Mouse (Mus musculus) mouse embryonic stem cell (cell line): ENCODE results near the gene Srebf2.

Experiments
- in situ Hi-C, 2 experiments: fragments of 300-500 bp; cut with MboI; formaldehyde crosslinking; loops; 1 replicate in 1 of 2; 3 replicates in 1 of 2; pipeline ENCODE4 v1.14.3; 2019 to 2020; ENCODE audit warnings: low sequenced_read_pairs in 2 of 2, low pct_unique_long_range_greater_than_20kb in 1 of 2, mixed read lengths in 1 of 2; ENCODE audit not compliant: unreplicated experiment in 1 of 2

Srebf2 gene

DNA sequence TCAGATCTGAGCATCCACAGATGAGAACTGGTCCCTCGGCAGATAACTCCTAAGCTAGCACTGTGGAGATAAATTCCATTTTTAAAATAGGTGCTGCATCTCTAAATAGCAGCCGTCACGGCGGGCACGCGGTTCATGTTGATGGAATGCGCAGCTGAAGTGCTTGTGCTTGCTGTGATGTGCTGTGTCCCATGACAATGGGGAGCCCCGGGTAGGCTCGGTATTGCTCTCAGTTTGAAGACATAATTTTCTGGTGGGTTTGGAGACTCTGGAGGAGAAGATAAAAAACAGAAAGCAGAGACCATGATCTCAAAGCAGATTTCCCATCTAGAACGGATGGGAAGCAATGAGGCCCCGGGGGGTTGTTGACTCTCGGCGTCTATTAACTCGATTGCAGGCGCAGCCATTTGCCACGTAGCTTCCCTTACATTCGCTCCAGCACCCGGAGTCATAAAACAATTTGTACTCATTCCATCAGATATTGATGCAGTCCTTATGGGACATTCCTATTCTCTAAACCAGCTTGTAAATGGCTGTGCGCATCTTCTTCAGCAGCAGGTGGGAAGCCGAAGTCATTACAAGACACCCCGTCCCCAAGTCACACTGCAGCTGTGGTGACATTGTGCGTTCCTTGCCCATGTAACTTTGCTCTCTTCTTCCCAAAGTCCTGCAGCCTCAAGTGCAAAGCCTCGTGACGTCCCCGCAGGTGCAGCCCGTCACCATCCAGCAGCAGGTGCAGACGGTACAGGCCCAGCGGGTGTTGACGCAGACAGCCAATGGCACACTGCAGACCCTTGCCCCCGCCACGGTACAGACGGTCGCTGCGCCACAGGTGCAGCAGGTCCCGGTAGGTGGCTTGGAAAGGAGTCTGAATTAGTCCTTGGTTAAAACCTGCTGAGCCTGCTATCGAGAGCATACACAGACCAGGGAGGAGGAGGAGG, 23.7 kb downstream of the Srebf2 start:
- in situ Hi-C loops: no loop called here

DNA sequence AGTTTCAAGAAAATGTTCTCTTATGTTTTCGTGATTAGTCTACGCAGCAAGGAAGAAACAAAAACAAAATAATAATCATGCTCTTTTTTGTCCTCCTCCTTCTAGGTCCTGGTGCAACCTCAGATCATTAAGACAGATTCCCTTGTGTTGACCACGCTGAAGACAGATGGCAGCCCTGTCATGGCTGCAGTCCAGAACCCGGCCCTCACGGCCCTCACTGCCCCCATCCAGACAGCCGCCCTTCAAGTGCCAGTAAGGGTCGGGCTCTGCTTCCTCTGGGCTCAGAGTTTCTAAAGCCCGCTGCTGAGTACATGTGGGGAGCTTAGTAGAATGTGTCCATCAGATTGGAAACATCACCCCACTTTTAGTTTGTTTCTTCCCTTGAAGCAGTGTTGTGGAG, 25.7 kb downstream of the Srebf2 start:
- in situ Hi-C loops: no loop called here

DNA sequence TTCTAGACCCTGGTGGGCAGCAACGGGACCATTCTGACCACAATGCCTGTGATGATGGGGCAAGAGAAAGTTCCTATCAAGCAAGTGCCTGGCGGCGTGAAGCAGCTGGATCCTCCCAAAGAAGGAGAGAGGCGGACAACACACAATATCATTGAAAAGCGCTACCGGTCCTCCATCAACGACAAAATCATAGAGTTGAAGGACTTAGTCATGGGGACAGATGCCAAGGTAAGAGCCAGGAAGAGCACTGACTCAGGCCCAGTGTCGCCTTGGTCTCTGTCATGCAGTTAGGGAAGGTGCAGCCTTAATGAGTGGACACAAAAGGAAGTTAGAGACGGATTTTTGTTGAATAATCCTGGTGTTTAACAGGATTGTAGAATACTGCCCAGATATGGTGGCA, 28.1 kb downstream of the Srebf2 start:
- in situ Hi-C loops: no loop called here

DNA sequence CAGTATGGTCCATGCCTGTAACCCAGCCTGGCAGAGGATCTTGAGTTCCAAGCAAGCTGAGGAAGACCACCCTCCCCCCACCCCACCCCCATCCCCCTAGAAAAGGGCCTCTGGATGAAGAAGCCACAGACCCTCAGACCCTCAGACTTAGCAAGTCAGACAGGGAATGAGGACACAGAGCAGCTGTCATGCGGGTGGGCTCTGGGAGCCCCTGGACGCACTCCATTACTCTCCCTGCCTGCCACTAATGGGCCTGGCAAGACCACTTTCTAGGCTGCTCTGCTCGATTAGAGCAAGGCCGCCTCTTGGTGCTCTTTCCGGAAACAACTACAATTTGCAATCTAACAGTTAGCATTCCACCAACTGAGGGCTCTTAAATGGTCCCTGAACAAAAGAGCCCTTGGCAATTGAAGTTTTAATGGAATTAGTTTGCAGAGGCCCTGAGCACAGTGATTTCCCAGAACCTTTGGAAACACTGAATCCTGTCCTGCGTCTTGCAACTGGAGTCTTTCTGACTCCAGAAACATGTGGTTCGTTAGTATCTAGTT, 30.8 kb downstream of the Srebf2 start:
- in situ Hi-C loops: no loop called here

DNA sequence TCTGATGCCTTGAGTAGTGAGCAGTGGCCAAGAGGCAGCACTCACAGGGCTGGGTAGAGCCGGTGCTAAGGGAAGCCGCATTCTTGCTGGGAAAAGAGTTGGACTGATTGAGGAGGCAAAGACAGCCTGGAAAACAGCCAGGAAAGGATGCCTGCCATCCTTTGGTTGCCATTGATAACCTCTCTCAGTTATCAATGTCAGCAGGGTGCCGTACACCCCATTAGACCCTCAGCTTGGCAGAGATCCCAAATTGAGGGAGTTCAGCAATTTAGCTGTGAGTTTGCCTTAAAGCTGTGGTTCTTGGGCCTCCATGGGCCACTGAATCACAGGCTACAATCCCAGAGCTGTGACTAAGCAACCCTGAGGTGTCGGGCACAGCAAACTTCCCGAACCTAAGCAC, 34.1 kb downstream of the Srebf2 start:
- in situ Hi-C loops: no loop called here

DNA sequence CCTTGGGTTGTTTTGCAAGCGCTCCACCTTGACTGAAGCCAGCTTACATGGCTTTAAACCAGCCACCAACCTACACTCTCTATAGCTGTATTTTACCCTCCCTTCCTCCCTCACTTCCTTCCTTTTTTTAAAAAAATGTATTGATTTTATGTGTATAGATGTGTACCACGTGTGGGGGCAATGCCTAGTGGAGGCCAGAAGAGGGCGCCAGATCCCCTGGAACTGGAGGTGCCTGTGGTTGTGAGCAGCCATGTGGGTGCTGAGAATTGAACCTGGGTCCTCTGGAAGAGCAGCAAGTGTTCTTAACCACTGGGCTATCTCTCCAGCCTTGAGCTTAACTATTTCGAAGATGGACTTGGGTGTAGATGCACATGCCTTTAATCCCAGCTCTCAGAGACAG, 35.3 kb downstream of the Srebf2 start:
- in situ Hi-C loops: no loop called here

DNA sequence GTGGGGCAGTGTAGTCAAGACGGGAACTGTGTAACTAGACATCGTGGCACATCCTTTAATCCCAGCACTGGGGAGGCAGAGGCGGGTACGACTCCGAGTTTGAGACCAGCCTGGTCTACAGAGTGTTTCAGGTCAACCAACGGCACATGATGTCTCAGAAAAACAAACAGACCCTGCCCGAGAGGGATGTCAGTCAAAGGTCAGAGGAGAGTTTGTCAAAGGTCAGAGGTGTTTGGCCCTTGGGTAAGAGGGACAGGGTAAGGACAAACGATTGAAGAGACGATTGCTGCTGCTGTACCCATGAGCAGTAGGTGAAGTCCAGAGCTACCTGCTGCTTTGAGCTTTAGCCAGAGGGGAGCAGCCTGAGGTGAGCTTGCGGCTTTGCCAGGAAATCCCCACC, 36.6 kb downstream of the Srebf2 start:
- in situ Hi-C loops: no loop called here

DNA sequence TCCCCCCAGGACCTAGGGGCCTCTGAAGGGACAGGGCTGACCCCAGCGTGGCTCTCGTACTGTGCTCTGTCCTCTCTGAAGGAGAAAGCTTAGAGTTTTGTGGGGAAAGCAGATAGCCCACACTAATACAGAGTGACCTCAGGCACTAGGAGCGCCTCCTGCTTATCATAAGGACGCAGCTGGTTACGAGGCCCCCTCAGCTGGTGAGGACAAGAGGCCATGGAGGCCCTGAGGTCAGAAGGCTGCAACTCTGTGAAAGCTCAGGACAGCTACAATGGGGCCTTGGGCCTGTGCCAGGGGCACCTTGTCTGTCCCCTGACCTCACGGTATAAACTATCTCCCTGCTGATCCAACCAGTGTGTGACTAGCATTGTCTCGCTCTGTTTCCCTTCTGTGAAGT, 37.2 kb downstream of the Srebf2 start:
- in situ Hi-C loops: no loop called here

DNA sequence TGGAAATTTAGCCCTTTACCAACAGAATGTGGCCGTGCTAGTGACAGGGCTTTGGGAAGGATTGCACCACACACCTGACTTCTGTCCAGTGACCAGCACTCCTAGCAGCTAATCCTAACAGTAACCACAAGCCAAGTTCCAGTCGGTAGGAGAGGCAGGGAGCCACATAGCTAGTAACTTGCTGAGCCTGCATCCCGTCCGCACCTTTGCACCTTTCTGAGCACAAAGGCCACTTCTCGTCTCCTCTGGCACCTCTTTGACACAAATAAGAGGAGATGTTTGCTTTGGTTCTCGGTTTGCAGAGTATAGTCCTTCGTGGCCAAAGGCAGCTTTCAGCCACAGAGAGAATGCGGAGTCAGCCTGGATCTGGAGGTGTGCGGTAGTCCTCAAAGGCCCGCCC, 37.7 kb downstream of the Srebf2 start:
- in situ Hi-C loops: no loop called here

DNA sequence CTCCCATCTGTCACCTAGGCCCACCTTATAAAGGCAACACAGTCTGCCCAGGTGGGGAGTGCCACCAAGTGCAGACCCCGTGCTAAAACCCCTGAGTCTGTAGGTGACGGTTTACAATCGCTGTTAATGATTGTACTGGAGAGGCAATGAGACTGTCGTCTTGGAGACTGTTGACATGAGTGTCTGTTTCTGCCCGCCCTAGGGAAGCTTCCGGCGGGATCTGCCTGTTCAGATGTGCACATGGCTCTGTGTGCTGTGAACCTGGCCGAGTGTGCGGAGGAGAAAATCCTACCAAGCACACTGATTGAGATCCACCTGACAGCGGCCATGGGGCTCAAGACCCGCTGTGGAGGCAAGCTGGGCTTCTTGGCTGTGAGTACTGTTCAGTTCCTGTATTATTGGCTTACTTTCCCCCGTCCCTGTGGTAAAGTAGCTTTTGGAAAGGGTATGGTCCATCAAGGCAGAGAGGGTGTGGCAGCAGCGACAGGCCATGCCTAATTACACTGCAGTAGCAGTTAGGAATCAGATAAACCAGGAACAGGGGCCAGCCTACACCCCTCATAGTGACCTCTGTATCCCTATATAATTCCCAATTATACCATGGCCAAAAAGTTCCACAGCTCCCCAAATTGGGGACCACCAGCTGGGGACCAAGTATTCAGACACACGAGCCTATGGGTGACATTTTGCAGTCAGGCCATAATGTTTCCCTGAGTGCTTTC, 38.2 kb downstream of the Srebf2 start:
- in situ Hi-C loops: no loop called here

DNA sequence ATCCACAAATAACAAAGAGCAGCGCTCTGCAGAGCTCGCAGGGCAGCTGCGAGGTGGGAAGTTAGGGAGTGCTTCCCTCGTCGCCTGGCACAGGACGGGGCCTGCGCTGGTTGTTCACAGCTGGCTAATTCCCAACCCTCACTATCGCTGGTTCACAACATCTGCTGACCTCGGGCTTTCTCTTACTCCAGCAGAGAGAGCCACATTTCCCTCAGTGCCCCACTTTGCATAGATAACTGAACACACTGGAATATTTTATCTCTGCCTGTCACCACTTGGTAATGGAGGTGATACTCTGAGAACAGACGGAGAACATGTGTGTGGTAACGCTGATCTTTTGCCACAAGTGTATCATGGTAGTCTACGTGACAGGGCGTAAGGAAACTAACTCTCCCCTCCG, 39.1 kb downstream of the Srebf2 start:
- in situ Hi-C loops: no loop called here

DNA sequence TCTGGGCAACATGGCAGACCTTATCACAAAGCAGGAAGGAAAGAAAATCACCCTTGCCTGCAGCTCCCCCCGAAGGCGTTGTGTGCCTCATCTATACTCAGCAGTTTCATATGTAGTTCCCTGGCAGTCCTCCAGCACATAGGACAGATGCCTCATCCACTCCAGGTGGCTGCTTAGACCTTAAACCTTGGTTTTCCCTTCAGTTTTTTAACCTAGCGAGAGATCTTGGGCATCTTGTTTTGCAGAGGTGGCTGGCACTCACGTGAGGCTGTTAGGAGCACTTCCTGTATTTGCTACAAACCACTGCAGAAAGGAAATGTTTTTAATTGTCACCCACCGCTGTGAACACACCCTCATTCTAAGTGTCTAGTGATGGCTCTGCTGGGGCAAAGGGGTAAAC, 40.0 kb downstream of the Srebf2 start:
- in situ Hi-C loops: no loop called here

DNA sequence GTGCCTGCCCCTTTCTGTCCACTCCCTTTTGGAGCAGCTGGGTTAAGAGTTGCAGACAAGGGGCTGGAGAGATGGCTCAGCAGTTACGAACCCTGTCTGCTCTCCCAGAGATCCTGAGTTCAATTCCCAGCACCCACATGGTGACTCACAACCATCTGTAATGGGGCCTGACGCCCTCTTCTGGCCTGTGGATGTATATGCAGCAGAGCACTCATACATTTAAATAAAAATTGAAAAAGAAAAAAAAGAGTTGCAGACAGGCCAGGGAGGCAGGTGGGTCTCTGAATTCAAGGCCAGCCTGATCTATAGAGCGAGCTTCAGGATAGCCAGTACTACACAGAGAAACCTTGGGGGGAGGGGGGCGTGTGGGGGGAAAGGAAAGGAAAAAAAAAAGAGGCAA, 40.4 kb downstream of the Srebf2 start:
- in situ Hi-C loops: no loop called here

DNA sequence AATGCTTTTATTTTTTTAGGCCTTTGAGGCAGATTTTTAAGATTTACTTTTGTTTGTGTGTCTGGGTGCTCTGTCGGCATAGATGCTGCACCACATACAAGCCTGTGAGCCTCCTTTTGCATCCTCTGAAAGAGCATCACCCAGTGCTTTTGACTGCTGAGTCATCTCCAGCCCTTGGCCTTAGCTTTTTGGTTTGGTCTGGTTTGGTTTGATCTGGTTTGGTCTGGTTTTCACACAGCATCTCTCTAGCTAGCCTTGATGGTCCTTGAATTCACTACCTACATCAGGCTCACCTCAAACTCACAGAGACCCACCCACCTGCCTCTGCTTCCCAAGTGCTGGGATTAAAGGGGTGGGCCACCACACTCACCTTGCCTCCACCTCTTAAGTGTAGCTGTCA, 40.9 kb downstream of the Srebf2 start:
- in situ Hi-C loops: no loop called here

DNA sequence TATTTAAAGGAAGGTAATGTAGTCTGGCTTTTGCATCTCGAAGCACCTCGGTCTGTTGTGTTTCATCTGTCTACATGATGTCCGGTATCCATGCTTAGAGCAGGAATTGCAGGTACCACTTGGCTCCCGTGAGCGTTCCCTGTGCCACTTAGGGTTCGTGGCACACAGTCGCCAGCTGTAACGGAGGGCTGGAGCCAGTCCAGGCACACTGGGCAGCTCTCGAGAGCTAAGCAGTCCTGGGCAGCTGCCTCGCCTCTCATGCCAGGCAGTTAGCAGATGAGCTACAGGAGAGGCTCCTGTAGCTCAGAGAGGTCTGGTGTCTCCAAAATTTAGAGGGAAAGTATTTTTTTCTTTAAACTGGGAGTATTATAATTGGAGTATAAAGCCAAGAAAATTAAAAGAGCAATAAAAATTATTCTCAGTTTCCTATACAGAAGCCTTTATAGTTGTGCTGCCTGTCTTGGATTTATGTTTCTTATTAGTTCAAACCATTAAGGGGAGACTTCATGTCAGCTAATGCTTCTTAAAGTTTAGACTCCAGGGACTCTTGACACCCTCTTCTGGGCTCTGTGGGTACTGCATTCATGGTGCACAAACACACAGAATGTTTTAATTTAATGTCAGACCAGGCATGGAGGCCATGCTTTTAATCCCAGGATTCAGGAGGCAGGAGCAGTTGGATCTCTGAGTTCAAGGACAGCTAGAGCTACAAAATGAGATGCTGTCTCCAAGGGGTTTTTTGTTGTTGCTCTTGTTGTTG, 41.7 kb downstream of the Srebf2 start:
- in situ Hi-C loops: no loop called here

DNA sequence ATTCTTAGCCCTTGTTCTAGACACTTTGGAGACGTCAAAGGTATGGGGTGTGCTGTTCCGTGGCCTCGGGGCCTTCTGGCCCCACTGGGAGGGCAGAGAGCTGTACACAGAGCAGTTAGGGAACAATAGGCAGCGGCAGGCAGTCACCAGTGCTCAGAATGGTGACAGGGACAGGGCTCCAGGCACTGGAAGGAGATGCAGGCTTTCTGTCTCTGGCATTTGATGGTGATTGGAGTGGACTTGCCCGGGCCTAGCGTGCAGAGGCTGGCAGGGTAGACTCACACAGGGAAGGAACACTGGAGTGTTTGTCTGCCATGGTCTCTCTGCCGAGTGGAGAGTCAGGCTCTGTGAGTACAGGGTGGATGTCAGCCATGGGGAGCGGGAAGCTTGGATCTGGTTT, 45.6 kb downstream of the Srebf2 start:
- in situ Hi-C loops: no loop called here

DNA sequence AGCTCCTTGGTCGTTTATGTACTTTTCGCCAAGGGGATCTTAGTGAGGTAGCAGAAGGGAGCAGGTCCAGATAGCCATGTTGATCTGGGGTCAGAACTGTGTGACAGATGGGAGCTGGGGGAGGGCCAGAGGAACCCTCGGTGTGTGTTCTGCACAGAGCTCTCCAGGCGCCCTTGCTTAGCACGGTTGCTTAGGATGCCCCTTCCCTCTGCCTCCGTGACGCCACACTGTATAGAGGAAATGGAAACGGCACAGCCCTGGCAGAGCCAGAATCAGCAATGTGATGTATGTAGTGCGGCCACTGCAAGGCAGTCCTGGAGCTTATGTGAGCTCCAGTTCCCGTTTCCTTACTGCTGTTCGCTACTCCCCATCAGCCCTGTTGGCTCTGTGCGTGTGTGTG, 49.3 kb downstream of the Srebf2 start:
- in situ Hi-C loops: no loop called here

DNA sequence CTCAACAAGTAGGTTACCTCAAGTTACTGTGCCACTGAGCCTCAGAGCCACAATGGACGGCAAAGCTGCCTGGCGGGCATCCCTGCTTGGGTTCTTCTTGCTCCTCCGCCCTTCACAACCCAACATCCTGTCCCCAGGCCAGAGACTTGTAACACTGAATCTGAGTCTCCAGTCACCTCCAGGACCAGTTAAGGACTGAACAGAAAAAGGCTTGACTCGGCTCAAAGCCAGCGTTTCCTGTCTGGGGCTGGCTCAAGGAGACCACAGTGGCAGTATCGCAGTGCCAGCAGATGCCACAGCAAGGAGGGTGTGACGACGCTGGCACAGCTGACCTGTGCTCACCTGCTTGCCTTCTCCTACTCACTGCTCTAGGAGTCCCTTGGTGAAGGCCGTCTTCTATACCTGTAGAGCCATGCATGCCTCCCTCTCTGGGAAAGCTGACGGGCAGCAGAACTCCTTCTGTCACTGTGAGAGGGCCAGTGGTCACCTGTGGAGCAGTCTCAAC, 50.3 kb downstream of the Srebf2 start:
- in situ Hi-C loops: no loop called here

DNA sequence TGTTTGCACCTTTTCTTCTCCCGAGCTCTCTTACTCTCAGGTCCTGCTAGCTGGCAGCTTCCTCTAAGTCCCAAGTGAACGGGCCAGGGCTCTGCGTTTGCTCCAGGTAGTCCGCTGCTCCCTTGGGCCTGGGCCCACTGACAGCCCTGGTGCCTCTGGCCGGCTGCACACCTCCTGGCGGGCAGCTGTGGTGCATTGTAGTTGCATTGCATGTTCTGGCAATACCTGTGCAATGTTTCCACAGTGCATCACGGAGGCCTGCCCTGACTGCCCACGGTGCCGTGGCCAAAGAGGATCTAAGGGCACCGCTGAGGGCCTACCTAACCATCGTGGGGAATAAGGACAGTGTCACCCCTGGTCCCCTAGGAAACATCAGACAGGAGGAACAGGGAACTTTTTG, 51.0 kb downstream of the Srebf2 start:
- in situ Hi-C loops: no loop called here
